Mouse (Mus musculus) urinary bladder, postnatal 4 days (tissue): Measurements from ENCODE around the gene Inka2.
"Not testable (repeated sequence)": the region's sequence is repeated elsewhere in the genome, so short reads cannot be mapped to it uniquely, and the experiment has no call there.

ENCODE experiments used
- DNase-seq, 2 experiments: peaks; one replicate each; pipeline ENCODE4 v3.0.0; 2021 to 2022; ENCODE audit warnings: low spot score in 2 of 2

Inka2 gene

GRCm38 (mm10) chr3:105697148-105697441, 7.3 kb upstream of the Inka2 start:
- DNase-seq: no peak

- no peak for DNase-seq
These were observed 6.1 kb upstream of the Inka2 start for GRCm38 (mm10) chr3:105698311-105698710.

- DNase-seq: no peak
These were observed 5.0 kb upstream of the Inka2 start for GRCm38 (mm10) chr3:105699241-105699933.

- DNase-seq: not testable (repeated sequence)
These were observed 3.6 kb upstream of the Inka2 start for GRCm38 (mm10) chr3:105700786-105701185.

GRCm38 (mm10) chr3:105701399-105701798, 3.0 kb upstream of the Inka2 start:
- no peak for DNase-seq

GRCm38 (mm10) chr3:105703571-105703970, 828 bp upstream of the Inka2 start:
- DNase-seq: no peak

- DNase-seq: peak in 1 of 2 experiments; percentile 66
These were observed 706 bp downstream of the Inka2 start for GRCm38 (mm10) chr3:105705061-105705549.

- no peak for DNase-seq
These were observed 1.2 kb downstream of the Inka2 start for GRCm38 (mm10) chr3:105705561-105705960.

GRCm38 (mm10) chr3:105706366-105707020, 2.1 kb downstream of the Inka2 start:
- no peak for DNase-seq

GRCm38 (mm10) chr3:105707590-105707989, 3.2 kb downstream of the Inka2 start:
- no peak for DNase-seq

GRCm38 (mm10) chr3:105710246-105710645, 5.8 kb downstream of the Inka2 start:
- no peak for DNase-seq

GRCm38 (mm10) chr3:105711741-105712140, 7.3 kb downstream of the Inka2 start:
- DNase-seq: no peak

GRCm38 (mm10) chr3:105712827-105713226, 8.4 kb downstream of the Inka2 start:
- DNase-seq: no peak

GRCm38 (mm10) chr3:105714091-105714819, 9.9 kb downstream of the Inka2 start:
- DNase-seq: no peak

GRCm38 (mm10) chr3:105714820-105715167, 10.4 kb downstream of the Inka2 start:
- DNase-seq: no peak

- no peak for DNase-seq
These were observed 12.1 kb downstream of the Inka2 start for GRCm38 (mm10) chr3:105716353-105717000.

- DNase-seq: no peak
These were observed 13.6 kb downstream of the Inka2 start for GRCm38 (mm10) chr3:105717856-105718555.

- no peak for DNase-seq
These were observed 14.3 kb downstream of the Inka2 start for GRCm38 (mm10) chr3:105718746-105719145.

GRCm38 (mm10) chr3:105719979-105720378, 15.6 kb downstream of the Inka2 start:
- no peak for DNase-seq

- DNase-seq: no peak
These were observed 16.1 kb downstream of the Inka2 start for GRCm38 (mm10) chr3:105720514-105720913.

GRCm38 (mm10) chr3:105721681-105722201, 17.3 kb downstream of the Inka2 start:
- no peak for DNase-seq
